Mouse (Mus musculus) liver, embryonic 12.5 days (tissue): ENCODE measurements around the gene Vmn1r36. TPM values are rescaled to one million over a fixed set of nuclear protein-coding genes. Genes with fewer than 3 reads are reported as not detected.
"Not testable (repeated sequence)": the region's sequence is repeated elsewhere in the genome, so short reads cannot be mapped to it uniquely, and the experiment has no call there.

Source experiments
- ATAC-seq: fragments of 200-750 bp; cut with Nextera tagmentation; 2 replicates; pipeline ENCODE4 v1.8.0; 2017; ENCODE audit warnings: moderate number of reproducible peaks, mild to moderate bottlenecking, moderate library complexity
- H3K27ac ChIP-seq: fragments of 300-500 bp; sonication (generic); 2 replicates; pipeline ENCODE4 v1.5.1; 2016; ENCODE audit warnings: mild to moderate bottlenecking
- H3K27me3 ChIP-seq: fragments of 300-500 bp; sonication (generic); replicated peaks from 2 replicates; pipeline ENCODE4 v1.6.1; 2016; ENCODE audit warnings: mild to moderate bottlenecking, moderate library complexity
- H3K36me3 ChIP-seq: fragments of 300-500 bp; sonication (generic); 2 replicates; pipeline ENCODE4 v1.6.1; 2016; ENCODE audit warnings: mild to moderate bottlenecking, moderate library complexity
- H3K4me1 ChIP-seq: fragments of 300-500 bp; sonication (generic); 2 replicates; pipeline ENCODE4 v1.6.1; 2016
- H3K4me2 ChIP-seq: fragments of 300-500 bp; sonication (generic); 2 replicates; pipeline ENCODE4 v1.6.1; 2016; ENCODE audit warnings: mild to moderate bottlenecking, moderate library complexity
- H3K4me3 ChIP-seq: fragments of 300-500 bp; sonication (generic); 2 replicates; pipeline ENCODE4 v1.5.1; 2016; ENCODE audit warnings: mild to moderate bottlenecking, moderate library complexity
- H3K9ac ChIP-seq: fragments of 300-500 bp; sonication (generic); 2 replicates; pipeline ENCODE4 v1.6.1; 2016; ENCODE audit warnings: mild to moderate bottlenecking, moderate library complexity
- H3K9me3 ChIP-seq: fragments of 300-500 bp; sonication (generic); replicated peaks from 2 replicates; pipeline ENCODE4 v1.6.1; 2016; ENCODE audit warnings: mild to moderate bottlenecking, moderate library complexity
- WGBS: fragments of 180-500 bp; shearing (Covaris S2); methylation state at CpG from one replicate; pipeline ENCODE4 v1.1.7; 2016; ENCODE audit not compliant: insufficient replicate concordance; 5-methylcytosine and 5-hydroxymethylcytosine counted together
- polyA plus RNA-seq: library from polyadenylated mRNA; unstranded; fragments of >200 nt; fragmentation: Nextera tagmentation; extraction: Ambion mirVana; gene quantifications from 2 replicates; pipeline ENCODE4 v1.2.1, GENCODE M21; 2016

The Vmn1r36 gene
- polyA plus RNA-seq, result not detected in 2 replicates

- ATAC-seq, H3K36me3 ChIP-seq, H3K27me3 ChIP-seq, H3K9ac ChIP-seq, H3K27ac ChIP-seq, H3K4me2 ChIP-seq, H3K4me1 ChIP-seq, H3K9me3 ChIP-seq, H3K4me3 ChIP-seq: not testable (repeated sequence)
- WGBS, result 48% methylated on average over 2 of the region's 2 CpGs
Measured at GRCm38 (mm10) chr6:66719068-66719467, at the start of gene Vmn1r36. Gene Vmn1r36 (minus strand): TSS chr6:66719168.

- H3K4me2 ChIP-seq, H3K4me3 ChIP-seq, ATAC-seq, H3K9me3 ChIP-seq, H3K4me1 ChIP-seq, H3K9ac ChIP-seq, H3K36me3 ChIP-seq, H3K27me3 ChIP-seq, H3K27ac ChIP-seq: not testable (repeated sequence)
Measured at GRCm38 (mm10) chr6:66729082-66729481, 10.1 kb upstream of the Vmn1r36 start, which contains the start of gene Vmn1r37. Gene Vmn1r37 (plus strand): TSS chr6:66729382.

GRCm38 (mm10) chr6:66713854-66714253, 5.1 kb downstream of the Vmn1r36 start:
- Histone ChIP-seq H3K9me3 (no peaks in the 10 kb centered on the region), H3K27me3 (no peaks in the 10 kb centered on the region), H3K27ac (no peak overlapping the region), H3K36me3 (no peaks in the 10 kb centered on the region), H3K4me1 (no peaks in the 10 kb centered on the region), H3K4me2 (no peak overlapping the region), H3K4me3 (no peak overlapping the region), H3K9ac (no peak overlapping the region)
- peak; percentile 40; the same call in 1 of the 2 replicates for ATAC-seq
- WGBS, result 38% methylated on average over 3 of the region's 3 CpGs

GRCm38 (mm10) chr6:66708901-66709300, 10.1 kb downstream of the Vmn1r36 start:
- Histone ChIP-seq H3K4me3 (no peak overlapping the region), H3K4me1 (no peaks in the 10 kb centered on the region), H3K4me2 (no peak overlapping the region), H3K27ac (no peak overlapping the region), H3K36me3 (no peaks in the 10 kb centered on the region), H3K9me3 (no peaks in the 10 kb centered on the region), H3K27me3 (no peaks in the 10 kb centered on the region), H3K9ac (no peak overlapping the region)
- ATAC-seq, result no peak

GRCm38 (mm10) chr6:66685806-66686205, 33.2 kb downstream of the Vmn1r36 start, which contains the start of gene Vmn1r35:
Gene Vmn1r35 (minus strand): TSS chr6:66685906.
- H3K9ac ChIP-seq, result no peak within 1 kb of the TSS
- H3K9me3 ChIP-seq, result no peaks in the 10 kb centered on the region
- no peak for ATAC-seq
- no peaks in the 10 kb centered on the region for H3K36me3 ChIP-seq
- no peaks in the 10 kb centered on the region for H3K27me3 ChIP-seq
- WGBS, result 63% methylated on average over 3 of the region's 3 CpGs
- no peaks in the 10 kb centered on the region for H3K4me1 ChIP-seq
- no peak within 1 kb of the TSS for H3K27ac ChIP-seq
- no peak within 1 kb of the TSS for H3K4me3 ChIP-seq
- H3K4me2 ChIP-seq, result no peak within 1 kb of the TSS

Other genes with a start within 250 kb of the Vmn1r36 start
- 94.1 and 94.4 TPM in 2 replicates for gene Mad2l1, start 183.8 kb downstream of the Vmn1r36 start, polyA plus RNA-seq
- 0.07 and 0.08 TPM in 2 replicates for gene Vmn1r32, start 159.1 kb downstream of the Vmn1r36 start, polyA plus RNA-seq
- gene Vmn1r33, start 100.9 kb downstream of the Vmn1r36 start, polyA plus RNA-seq, result not detected in 2 replicates
- not detected in 2 replicates for gene Vmn1r34, start 75.3 kb downstream of the Vmn1r36 start, polyA plus RNA-seq
- not detected in 2 replicates for gene Vmn1r35, start 33.3 kb downstream of the Vmn1r36 start, polyA plus RNA-seq
- gene Vmn1r37, start 10.2 kb upstream of the Vmn1r36 start, polyA plus RNA-seq, result not detected in 2 replicates
- not detected in 2 replicates for gene Vmn1r38, start 63.5 kb upstream of the Vmn1r36 start, polyA plus RNA-seq
- gene Vmn1r39, start 91.4 kb upstream of the Vmn1r36 start, polyA plus RNA-seq, result not detected in 2 replicates
- 30.9 and 35.0 TPM in 2 replicates for gene Gng12, start 177.2 kb upstream of the Vmn1r36 start, polyA plus RNA-seq